Mouse (Mus musculus): Measurements from ENCODE around the gene Gng8.

GRCm38 (mm10) chr7:16871600-16871999, 20.0 kb upstream of the Gng8 start:
- TF ChIP-seq POLR2A (IDR thresholded peaks at IDR 0.05; ENCODE audit: borderline replicate concordance, control insufficient read depth, low read depth, low read length) (no peak), CTCF (IDR thresholded peaks at IDR 0.05; ENCODE audit: control insufficient read depth, insufficient read depth, low read length) (no peak)

All from bone marrow, adult 2 months (tissue).